Mouse (Mus musculus) E14TG2a.4 (cell line): Measurements from ENCODE around the gene Larp4.

Experiments used
- CTCF ChIP-seq: conservative IDR thresholded peaks from 2 replicates; pipeline ENCODE4 v1.5.1; 2014; ENCODE audit warnings: low read length
- NANOG ChIP-seq: IDR thresholded peaks from 2 replicates; pipeline ENCODE4 v1.6.1; 2014; ENCODE audit warnings: borderline replicate concordance, low read length, mixed read lengths
- POU5F1 ChIP-seq: IDR thresholded peaks from 2 replicates; pipeline ENCODE4 v1.6.1; 2014; ENCODE audit warnings: low read length, borderline replicate concordance

GRCm38 (mm10) chr15:99999390-99999789 is 29.5 kb downstream of the Larp4 start:
- TF ChIP-seq CTCF (no peak), NANOG (no peak), POU5F1 (no peak)
